Mouse (Mus musculus) brain, embryonic 14.5 days (tissue): ENCODE data around the gene Cyp26b1. TPM values are rescaled to one million over a fixed set of nuclear protein-coding genes. Genes with fewer than 3 reads are reported as not detected.

Experiments
- DNase-seq: peaks from one replicate; pipeline ENCODE4 v3.0.0-alpha.2; 2011; ENCODE audit warnings: low read depth
- CTCF ChIP-seq: fragments of 200-500 bp; IDR thresholded peaks from 2 replicates; pipeline ENCODE4 v1.5.1; 2012; ENCODE audit warnings: inconsistent platforms, mild to moderate bottlenecking, moderate library complexity, borderline replicate concordance; ENCODE audit not compliant: insufficient read depth, insufficient read length; ENCODE audit errors: extremely low read depth
- POLR2A ChIP-seq: fragments of 200-500 bp; IDR thresholded peaks from 2 replicates; pipeline ENCODE4 v1.6.1; 2012; ENCODE audit warnings: mild to moderate bottlenecking, inconsistent platforms, borderline replicate concordance; ENCODE audit not compliant: poor library complexity, insufficient read depth, insufficient read length, severe bottlenecking; ENCODE audit errors: extremely low read depth
- polyA plus RNA-seq: library from polyadenylated mRNA; depleted of rRNA; stranded (reverse); fragments of >200 nt; gene quantifications from 2 replicates; pipeline ENCODE4 v1.2.3, GENCODE M21; 2012

The Cyp26b1 gene
- polyA plus RNA-seq, 1 experiment: 56.1 TPM

DNA sequence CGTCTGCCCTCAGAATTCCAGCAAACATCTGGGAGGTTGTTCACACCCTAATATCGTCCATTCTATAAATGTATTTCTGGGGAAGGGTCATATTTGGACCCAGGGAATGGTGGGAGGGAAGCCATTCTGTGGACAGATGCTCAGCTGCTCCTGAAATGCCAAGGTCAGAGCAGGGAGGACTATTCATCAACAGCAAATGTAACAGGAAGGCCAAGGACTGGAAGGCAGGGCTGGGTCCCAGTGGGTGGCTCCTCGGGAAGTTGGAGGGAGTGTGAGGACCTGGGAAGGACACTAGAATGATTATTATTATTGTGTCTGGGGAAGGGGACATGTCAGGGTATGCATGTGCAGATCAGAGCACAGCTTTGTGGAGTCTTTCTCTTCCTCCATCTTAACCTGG, 55.0 kb downstream of the Cyp26b1 start:
- no peak for TF ChIP-seq POLR2A
- TF ChIP-seq CTCF: no peak

DNA sequence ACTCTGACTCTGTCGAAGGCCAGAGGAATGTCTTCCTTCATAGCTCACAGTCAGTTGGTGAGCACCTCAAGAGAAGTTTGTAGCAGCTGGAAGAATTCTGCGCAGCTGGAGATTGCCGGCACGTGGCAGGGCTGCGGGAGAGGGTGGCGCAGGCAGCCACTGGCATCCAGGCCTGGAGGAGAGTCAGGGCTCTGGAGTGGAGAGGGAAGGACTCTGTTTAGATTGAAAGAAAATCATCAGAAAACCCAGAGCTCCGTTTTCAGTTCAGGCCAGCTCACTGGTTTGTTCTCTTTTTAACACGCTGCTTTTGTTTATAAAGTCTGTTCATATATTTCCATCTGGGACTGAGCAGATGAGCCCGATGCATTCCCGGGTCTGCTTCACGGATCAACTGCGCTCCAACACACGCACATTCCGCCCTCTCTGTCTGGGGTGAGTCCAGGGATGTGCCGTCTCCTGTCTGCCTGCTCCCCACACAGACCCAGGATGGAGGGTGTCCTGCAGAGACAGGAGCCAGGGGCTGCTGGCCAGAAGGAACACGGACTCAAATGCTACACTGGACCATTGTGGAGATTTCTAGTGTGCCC, 56.0 kb downstream of the Cyp26b1 start:
- no peak for DNase-seq
- TF ChIP-seq POLR2A (no peak), CTCF (no peak)

More for the DNA sequence above, 55.0 kb downstream of the Cyp26b1 start:
- no peak for DNase-seq

DNA sequence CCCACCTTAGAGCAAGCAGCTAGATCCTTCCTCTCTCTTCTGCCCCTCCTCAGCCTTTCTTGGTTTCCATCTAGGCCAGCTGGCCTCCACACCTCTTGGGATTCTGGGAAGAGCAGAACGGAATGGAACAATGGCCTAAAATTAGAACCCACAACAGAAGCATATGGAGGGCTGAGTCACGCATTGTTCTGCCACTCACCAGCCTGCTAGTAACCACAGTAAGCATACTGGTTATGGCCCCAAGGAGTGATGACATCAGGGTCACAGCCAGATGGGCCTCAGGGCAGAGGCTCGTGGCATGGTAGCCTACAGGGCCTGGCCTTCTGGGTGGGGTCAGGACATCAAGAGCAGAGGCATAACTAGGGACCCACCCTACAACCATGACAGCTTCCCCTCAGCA, 58.8 kb downstream of the Cyp26b1 start:
- no peak for DNase-seq

DNA sequence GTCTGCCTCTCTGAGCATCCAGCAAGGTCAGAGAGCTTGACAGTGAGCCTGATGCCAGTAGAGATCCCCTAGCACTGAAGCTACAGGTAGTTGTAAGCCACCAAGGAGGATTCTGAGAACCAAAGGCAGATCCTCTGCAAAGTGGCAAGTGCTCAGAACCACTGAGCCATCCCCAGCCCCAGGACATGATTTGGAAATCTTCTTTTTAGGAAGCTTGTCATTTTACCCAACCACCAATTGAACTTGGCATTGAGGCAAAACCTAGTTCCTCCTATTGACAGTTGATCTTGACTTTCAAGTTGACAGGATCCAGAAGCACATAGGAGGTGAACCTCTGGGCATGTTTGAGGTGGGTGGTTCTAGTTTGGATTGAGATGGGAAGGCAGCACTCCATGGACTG, 63.8 kb downstream of the Cyp26b1 start:
- no peak for DNase-seq
- TF ChIP-seq POLR2A: no peak
- TF ChIP-seq CTCF: no peak

More for the DNA sequence above, 58.8 kb downstream of the Cyp26b1 start:
- TF ChIP-seq POLR2A (no peak), CTCF (no peak)

DNA sequence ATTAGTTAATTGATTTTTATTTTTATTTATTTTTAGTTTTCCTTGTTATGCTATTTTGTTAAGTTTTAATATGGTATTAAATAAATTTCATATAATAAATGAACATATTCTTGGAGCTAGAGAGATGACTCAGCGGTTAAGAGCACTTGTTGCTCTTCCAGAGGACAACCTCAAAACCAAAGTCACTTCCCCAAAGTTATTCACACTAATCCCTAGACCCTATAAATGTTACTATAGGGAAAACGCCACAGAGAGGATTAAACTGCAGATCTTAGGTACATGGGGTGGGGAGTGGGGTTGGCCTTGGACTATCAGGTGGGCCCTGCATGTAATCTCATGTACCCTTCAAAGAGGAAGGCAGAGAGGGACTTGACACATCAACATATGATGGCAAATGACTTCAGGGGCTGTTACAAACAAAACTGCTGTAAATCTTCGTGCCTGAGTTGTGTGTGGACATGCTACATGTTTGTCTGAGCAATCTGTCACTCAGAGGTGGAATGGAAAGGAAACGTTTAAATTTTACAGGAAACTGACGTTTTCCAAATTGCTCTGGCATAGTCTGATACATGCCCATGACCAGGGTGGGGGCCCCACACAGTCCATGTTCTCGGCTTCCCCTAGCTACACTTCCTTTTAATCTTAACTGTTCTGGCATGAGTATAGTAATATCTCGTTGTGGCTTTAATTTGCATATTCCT, 68.7 kb downstream of the Cyp26b1 start:
- no peak for TF ChIP-seq CTCF
- no peak for TF ChIP-seq POLR2A
- DNase-seq: no peak
